ENCODE assay signal across 26 mouse cellular contexts in the genomic region with DNA sequence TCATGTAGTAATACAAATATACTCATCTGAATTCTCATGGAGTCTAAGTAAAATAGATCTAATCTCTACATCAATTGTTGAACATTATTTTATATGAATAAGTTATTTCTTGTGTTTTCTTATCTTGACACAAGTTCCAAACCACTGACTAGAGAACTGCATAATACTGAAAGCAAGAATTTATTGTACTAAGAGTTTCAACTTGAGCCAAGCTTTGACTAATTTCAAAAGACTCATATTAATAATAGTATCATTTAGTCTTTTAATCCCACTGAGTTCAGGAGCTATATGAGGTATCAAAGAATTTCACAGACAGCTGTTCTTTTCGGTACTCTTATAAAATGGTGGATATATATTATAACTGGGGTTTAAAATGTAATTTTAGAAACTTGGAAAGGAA.
"Had no signal": no experiment of that assay in that cellular context is flagged by ENCODE, and none has a peak within 500 bp of the region (broad histone marks: within the 10 kb centered on the region; RNA-seq: fewer than 3 reads in every experiment).

No protein-coding gene starts in this region.

- H3K9ac ChIP-seq: embryonic facial prominence, embryonic 12.5 days; embryonic facial prominence, embryonic 13.5 days; embryonic facial prominence, embryonic 15.5 days; forebrain, embryonic 12.5 days; forebrain, embryonic 13.5 days; forebrain, embryonic 15.5 days; forebrain, postnatal 0 days had no signal

- DNase-seq: cerebellum, adult 9-10 months; cerebellum, adult 9-11 months; cerebellum, postnatal 10 days; cerebellum, postnatal 14 days; cerebellum, postnatal 25 days; cerebellum, postnatal 36 days; embryo, embryonic 11 days; forebrain, postnatal 0 days; gastrocnemius, adult 2 months; gastrocnemius, postnatal 10 days; gastrocnemius, postnatal 14 days; gastrocnemius, postnatal 25 days; gastrocnemius, postnatal 36 days; heart, adult 18-20 months; heart, adult 2 months had no signal

- H3K27me3 ChIP-seq: embryonic facial prominence, embryonic 12.5 days; embryonic facial prominence, embryonic 13.5 days; embryonic facial prominence, embryonic 15.5 days; forebrain, embryonic 12.5 days; forebrain, embryonic 13.5 days; forebrain, embryonic 15.5 days had no signal

- H3K36me3 ChIP-seq: embryonic facial prominence, embryonic 10.5 days; embryonic facial prominence, embryonic 12.5 days; embryonic facial prominence, embryonic 13.5 days; embryonic facial prominence, embryonic 15.5 days; forebrain, embryonic 10.5 days; forebrain, embryonic 12.5 days; forebrain, embryonic 15.5 days had no signal

- H3K4me3 ChIP-seq: embryonic facial prominence, embryonic 10.5 days; embryonic facial prominence, embryonic 12.5 days; embryonic facial prominence, embryonic 13.5 days; embryonic facial prominence, embryonic 15.5 days; erythroblast, embryonic 14.5 days; forebrain, embryonic 10.5 days; forebrain, embryonic 12.5 days; forebrain, embryonic 13.5 days; forebrain, embryonic 15.5 days; gastrocnemius, adult 2 months; heart, adult 2 months had no signal

- H3K27ac ChIP-seq: embryonic facial prominence, embryonic 10.5 days; embryonic facial prominence, embryonic 12.5 days; embryonic facial prominence, embryonic 13.5 days; embryonic facial prominence, embryonic 15.5 days; forebrain, embryonic 10.5 days; forebrain, embryonic 12.5 days; forebrain, embryonic 13.5 days; forebrain, embryonic 15.5 days; gastrocnemius, adult 2 months had no signal

- ATAC-seq: forebrain, embryonic 13.5 days; forebrain, embryonic 14.5 days; forebrain, embryonic 15.5 days; forebrain, embryonic 16.5 days; forebrain, postnatal 0 days had no signal

- H3K9me3 ChIP-seq: embryonic facial prominence, embryonic 10.5 days; embryonic facial prominence, embryonic 12.5 days; embryonic facial prominence, embryonic 13.5 days; embryonic facial prominence, embryonic 15.5 days; forebrain, embryonic 10.5 days; forebrain, embryonic 12.5 days; forebrain, embryonic 13.5 days; forebrain, embryonic 15.5 days had no signal

- H3K4me2 ChIP-seq: embryonic facial prominence, embryonic 12.5 days; embryonic facial prominence, embryonic 13.5 days; embryonic facial prominence, embryonic 15.5 days; forebrain, embryonic 12.5 days; forebrain, embryonic 13.5 days; forebrain, embryonic 15.5 days had no signal

- H3K4me1 ChIP-seq: embryonic facial prominence, embryonic 10.5 days; embryonic facial prominence, embryonic 12.5 days; embryonic facial prominence, embryonic 13.5 days; embryonic facial prominence, embryonic 15.5 days; forebrain, embryonic 10.5 days; forebrain, embryonic 12.5 days; forebrain, embryonic 13.5 days; forebrain, embryonic 15.5 days had no signal
